Mouse (Mus musculus) urinary bladder, postnatal 25 days (tissue): ENCODE data around the gene Myl9.
"Not testable (repeated sequence)": the region's sequence is repeated elsewhere in the genome, so short reads cannot be mapped to it uniquely, and the experiment has no call there.

Source experiments
- DNase-seq: peaks from one replicate; pipeline ENCODE4 v3.0.0; 2022; ENCODE audit warnings: low spot score

Gene Myl9

DNA sequence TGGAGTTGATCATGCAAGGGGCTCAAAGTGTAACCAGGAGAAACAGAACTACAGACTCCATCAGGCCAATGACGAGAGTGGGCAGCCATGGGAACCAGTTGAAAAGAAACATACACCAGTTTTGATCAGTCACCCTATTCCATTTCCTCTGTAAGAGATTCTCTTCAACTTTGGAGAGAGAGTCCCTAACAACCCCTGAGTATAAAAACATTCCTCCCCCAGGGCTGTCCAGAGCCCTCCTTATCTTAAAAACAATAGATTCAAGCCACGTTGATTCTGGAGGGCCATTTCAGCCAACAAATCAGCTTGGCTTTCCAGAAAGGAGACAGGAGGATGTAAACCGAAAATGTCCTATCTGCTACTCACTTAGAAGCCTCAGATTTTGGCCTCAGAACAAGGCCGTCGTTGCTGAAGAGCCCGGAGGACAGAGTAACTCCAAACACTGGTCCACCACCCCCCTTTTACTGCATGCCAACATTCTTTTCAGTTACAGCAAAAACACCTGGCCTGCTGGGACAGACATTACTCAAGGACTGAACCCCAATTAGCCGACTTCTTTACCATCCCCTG is 8.9 kb downstream of the Myl9 start:
- DNase-seq = no peak

GRCm38 (mm10) chr2:156784891-156785290 is 9.7 kb downstream of the Myl9 start:
- no peak for DNase-seq

DNA sequence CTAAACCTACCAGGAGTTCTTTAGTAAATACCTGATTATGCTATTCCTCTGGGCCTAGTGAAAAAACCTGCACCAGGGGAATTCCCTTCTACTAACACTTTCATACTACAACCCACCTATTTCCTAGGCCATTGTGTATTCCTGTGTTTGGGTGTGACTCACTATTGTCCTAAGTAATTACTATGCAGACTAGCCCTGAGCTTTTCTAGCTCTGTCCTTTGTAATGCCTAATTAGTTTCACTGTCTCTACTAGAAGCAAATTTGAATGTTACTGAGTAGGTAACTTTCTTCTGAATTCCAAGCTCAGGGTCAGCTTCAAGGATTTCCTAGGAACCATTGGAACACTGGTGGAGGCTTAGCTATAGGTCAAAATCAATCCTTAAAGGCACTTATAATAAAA is 11.1 kb downstream of the Myl9 start:
- not testable (repeated sequence) for DNase-seq

DNA sequence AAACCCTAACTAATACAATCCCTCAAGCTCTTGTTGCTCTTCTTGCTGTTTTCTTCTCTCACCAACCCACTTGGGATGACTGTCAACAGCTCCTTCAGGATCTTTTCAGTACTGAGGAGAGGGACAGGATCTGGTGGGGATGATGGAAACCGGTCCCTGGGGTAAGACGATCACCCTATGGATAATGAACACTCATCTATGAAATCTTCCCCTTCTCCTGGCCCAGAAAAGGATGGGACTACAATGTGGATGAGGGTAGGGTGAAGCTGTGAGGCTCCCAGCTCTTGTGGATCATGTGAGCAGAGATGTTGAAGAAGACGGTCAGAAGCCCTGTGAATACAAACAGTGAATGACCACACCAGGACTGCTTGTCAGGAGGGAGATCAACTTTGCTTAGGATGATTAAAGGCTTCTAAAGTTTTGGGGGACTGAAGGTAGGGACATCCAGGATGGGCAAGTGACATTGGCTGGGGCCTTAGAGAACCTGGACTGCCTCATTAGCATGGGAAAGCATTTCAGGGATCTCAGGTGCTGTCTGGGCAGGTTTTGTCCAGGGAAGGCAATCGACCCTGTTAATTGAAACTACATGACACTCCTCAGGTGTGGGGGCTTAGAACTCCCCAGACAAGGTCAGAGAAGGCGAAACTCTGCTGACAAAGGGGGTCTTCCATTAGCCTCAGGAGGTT is 12.0 kb downstream of the Myl9 start:
- no peak for DNase-seq

GRCm38 (mm10) chr2:156787776-156788105 is 12.5 kb downstream of the Myl9 start:
- no peak for DNase-seq

GRCm38 (mm10) chr2:156788836-156789235 is 13.6 kb downstream of the Myl9 start:
- no peak for DNase-seq

GRCm38 (mm10) chr2:156798516-156798915 is 23.3 kb downstream of the Myl9 start:
- DNase-seq = no peak

DNA sequence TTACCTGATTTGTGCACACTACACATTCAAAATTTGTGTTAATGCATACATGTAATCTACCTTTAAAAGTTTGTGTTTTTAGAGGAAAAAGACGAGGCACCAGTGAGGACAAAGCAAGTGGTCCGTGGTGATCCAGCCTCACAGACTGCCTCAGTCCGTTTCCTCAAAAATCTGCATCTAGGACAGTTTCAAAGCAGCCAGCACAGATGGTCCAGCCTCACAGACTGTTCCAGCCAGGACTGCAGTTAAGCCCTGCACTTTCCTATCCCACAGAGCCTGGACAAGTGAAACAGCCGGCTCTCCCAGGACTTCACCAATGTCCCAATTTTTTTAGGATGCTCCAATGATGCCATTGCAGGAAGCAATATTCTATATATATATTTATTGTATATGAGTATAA is 25.8 kb downstream of the Myl9 start:
- DNase-seq = no peak

DNA sequence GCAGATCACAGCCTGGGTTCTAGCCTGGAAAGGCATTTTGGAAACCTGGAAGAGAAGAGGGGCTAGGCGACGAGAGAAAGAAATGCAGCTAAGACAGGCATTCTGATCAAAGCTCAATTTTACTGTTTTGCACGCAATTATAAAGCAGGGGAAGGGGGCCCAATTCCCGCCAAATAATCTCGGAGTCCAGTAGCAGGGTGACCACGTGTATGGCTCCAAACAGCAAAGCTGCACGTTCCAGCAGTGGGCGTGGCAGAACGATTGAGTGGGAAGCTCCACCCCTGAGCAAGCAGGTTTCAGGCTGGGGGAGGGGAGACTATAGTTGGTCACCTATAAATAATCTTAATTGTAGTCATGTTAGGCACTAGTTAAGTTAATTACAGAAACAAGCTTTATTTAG is 26.9 kb downstream of the Myl9 start:
- not testable (repeated sequence) for DNase-seq

GRCm38 (mm10) chr2:156803698-156804372 is 28.6 kb downstream of the Myl9 start:
- no peak for DNase-seq

- DNase-seq = no peak
Measured at GRCm38 (mm10) chr2:156804589-156804988, 29.4 kb downstream of the Myl9 start.

DNA sequence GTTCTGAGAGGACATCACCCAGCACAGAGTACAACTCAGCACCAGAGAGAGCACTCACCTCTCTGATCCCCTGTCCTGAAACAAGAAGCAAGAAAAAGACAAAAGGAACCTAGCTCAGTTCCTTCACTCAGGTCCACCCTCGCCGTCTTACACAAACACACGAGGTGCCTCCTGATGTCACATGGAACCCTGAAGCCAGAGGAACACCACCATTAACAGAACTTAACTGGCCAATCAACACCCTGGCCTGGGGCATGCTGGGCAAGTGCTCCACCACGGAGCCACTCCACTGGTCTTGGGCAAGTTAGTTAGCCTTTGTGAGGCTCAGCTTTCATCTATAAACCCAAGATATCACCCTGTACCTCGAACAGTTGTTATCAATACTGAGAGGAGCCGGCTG is 31.7 kb downstream of the Myl9 start:
- DNase-seq = no peak

DNA sequence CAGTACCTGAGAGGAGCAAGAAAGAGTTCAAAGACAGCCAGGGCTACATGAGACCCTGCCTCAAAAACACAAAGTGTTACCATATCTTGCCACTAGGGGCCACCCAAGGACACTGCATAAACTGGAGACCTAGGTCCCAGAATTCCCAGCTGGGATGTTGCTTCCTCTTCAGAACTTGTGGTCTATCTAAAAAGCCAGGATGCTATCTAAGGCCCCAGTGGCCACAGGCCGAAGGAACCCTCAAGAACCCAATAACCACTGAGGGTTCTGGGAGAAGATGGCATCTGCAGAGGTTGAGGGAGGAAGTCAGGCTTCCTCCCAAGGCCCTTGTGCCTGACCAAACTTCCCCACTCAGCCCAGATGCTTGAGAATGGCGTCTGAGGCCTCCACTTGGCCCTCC is 34.4 kb downstream of the Myl9 start:
- DNase-seq = peak; percentile 59

DNA sequence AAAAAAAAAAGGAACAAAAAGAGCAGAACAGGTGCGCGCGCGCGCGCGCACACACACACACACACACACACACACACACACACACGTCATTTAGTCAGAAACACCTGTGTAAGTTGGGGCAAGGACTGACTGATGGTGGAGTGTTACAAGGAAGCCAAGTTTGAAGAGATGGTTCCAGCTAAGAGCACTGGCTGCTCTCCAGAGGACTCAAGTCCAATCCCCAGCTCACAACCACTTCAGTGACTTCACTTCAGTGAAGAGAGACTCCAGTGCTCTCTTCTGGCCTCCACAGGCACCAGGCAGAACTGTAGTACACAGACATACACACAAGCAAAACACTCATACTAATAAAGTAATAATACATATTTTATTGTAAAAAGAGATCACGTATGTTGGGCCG is 35.5 kb downstream of the Myl9 start:
- no peak for DNase-seq

- no peak for DNase-seq
Measured at GRCm38 (mm10) chr2:156811556-156811955, 36.3 kb downstream of the Myl9 start.

GRCm38 (mm10) chr2:156814344-156814801 is 39.2 kb downstream of the Myl9 start:
- no peak for DNase-seq

DNA sequence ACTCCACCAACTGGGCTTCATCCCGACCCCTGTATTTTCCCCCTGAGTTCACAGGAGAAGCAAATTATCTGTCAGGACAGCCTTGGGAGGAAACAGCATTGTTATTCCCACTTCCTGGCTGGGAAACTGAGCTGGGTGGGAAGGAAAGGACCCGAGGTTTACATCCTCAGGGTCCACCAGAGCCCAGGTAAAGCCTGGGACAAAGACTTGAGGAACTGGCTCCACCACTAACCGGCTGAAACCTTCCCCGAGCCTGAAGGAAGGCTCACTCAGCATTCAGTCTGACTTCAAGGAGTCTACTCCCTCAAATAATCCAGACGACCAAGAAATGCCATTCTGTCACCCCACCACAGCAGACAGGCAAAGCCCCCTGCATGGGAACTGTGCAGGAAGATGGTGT is 39.7 kb downstream of the Myl9 start:
- no peak for DNase-seq

DNA sequence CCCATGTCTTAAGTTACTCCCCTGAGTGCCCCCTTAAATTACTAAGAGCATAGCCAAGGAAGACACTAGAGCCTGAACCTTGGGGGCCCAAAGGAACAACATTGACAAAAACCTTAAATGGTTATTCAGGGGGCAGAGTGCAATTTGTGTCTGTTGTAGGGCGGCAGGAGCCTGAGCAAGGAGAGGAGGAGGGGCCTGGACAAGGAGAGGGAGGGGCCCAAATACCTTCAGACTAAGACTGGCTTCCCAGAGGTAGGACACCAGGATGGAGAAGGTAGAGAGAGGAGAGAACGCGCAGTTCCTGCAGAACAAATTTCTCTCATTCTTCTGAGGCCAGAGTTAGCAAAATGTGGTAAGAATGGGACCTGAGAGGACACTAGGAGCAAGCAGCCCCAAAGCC is 40.2 kb downstream of the Myl9 start:
- no peak for DNase-seq

DNA sequence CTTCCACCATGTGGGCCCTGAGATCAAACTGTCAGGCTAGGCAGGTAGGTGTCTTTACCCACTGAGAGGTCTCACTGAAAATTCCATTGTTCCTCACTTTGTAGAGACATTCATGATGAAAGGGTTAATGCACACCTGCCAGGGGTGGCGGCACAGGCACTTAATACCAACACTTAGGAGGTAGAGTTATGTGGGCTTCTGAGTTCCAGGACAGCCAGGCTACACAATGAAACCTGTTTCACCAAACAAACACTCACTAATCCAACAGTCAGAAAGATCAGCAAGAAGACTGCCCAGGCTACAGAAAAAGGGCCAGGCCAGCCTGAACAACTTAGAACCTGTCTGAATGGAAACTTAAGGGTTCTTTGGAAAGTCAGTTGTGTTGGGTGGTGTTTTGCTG is 40.9 kb downstream of the Myl9 start:
- DNase-seq = no peak

DNA sequence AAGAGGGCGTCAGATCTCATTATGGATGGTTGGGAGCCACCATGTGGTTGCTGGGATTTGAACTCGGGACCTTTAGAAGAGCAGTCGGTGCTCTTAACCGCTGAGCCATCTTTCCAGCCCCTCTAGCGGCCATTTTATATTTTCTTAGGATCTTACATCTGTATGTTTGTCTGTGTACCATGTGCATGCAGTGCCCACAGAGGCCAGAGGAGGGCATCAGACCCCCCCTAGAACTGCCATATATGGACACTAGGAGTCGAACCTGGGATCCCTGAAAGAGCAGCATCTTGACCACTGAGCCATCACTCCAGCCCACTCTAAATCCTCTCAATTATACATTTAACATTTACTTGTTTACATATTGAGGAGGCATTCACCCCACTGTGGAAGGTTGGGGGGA is 49.9 kb downstream of the Myl9 start:
- DNase-seq = not testable (repeated sequence)
